Mouse (Mus musculus) cerebellum, adult 2 months (tissue): ENCODE measurements at regions not wholly inside any gene's neighbourhood (a gene's known extent, or its start where the extent isn't known, plus 50 kb on each side); places are given as distances from the start of the nearest gene placed in this dataset.

Source experiments
- CTCF ChIP-seq: fragments of 200-500 bp; IDR thresholded peaks from 2 replicates; pipeline ENCODE4 v1.5.1; 2011; ENCODE audit warnings: low read depth, mild to moderate bottlenecking, control low read depth, low read length, moderate library complexity, borderline replicate concordance; ENCODE audit not compliant: insufficient read depth
- POLR2A ChIP-seq: fragments of 200-500 bp; IDR thresholded peaks from 2 replicates; pipeline ENCODE4 v1.6.1; 2011; ENCODE audit warnings: low read length, control low read depth, borderline replicate concordance; ENCODE audit not compliant: insufficient read depth

GRCm38 (mm10) chr17:79511218-79511617 lies 100.4 kb upstream of the Rmdn2 start:
- TF ChIP-seq CTCF, result no peak
- TF ChIP-seq POLR2A, result no peak
